Mouse (Mus musculus) midbrain, embryonic 14.5 days (tissue): ENCODE results near the gene Rnasel. TPM values are rescaled to one million over a fixed set of nuclear protein-coding genes. Genes with fewer than 3 reads are reported as not detected.
A peak's percentile ranks its signal among the peaks of the same experiment; 100 is the strongest.

Experiments used
- ATAC-seq: fragments of 200-750 bp; cut with Nextera tagmentation; 2 replicates; pipeline ENCODE4 v1.8.0; 2017; ENCODE audit warnings: moderate number of reproducible peaks, moderate library complexity; ENCODE audit not compliant: low FRiP score, low TSS enrichment
- DNase-seq: peaks from one replicate; pipeline ENCODE4 v3.0.0-alpha.2; 2015
- H3K27ac ChIP-seq: fragments of 300-500 bp; sonication (generic); replicated peaks from 2 replicates; pipeline ENCODE4 v1.5.1; 2014; ENCODE audit warnings: mild to moderate bottlenecking, low read depth, low read length, moderate library complexity
- H3K27me3 ChIP-seq: fragments of 300-500 bp; sonication (generic); 2 replicates; pipeline ENCODE4 v1.6.1; 2014; ENCODE audit warnings: low read length, control low read depth, mixed read lengths; ENCODE audit not compliant: control insufficient read depth, insufficient read depth
- H3K36me3 ChIP-seq: fragments of 300-500 bp; sonication (generic); 2 replicates; pipeline ENCODE4 v1.6.1; 2014; ENCODE audit warnings: low read length, control low read depth; ENCODE audit not compliant: control insufficient read depth, insufficient read depth
- H3K4me1 ChIP-seq: fragments of 300-500 bp; sonication (generic); 2 replicates; pipeline ENCODE4 v1.6.1; 2014; ENCODE audit warnings: mild to moderate bottlenecking, antibody characterized with exemption, low read length, control low read depth; ENCODE audit not compliant: control insufficient read depth, insufficient read depth
- H3K4me2 ChIP-seq: fragments of 300-500 bp; sonication (generic); 2 replicates; pipeline ENCODE4 v1.6.1; 2014; ENCODE audit warnings: mild to moderate bottlenecking, low read length, moderate library complexity
- H3K4me3 ChIP-seq: fragments of 300-500 bp; sonication (generic); replicated peaks from 2 replicates; pipeline ENCODE4 v1.5.1; 2014; ENCODE audit warnings: low read depth, low read length
- H3K9ac ChIP-seq: fragments of 300-500 bp; sonication (generic); replicated peaks from 2 replicates; pipeline ENCODE4 v1.6.1; 2014; ENCODE audit warnings: mild to moderate bottlenecking, low read length, moderate library complexity
- H3K9me3 ChIP-seq: fragments of 300-500 bp; sonication (generic); 2 replicates; pipeline ENCODE4 v1.6.1; 2016; ENCODE audit warnings: low read length, control low read depth, mixed read lengths; ENCODE audit not compliant: control insufficient read depth
- WGBS: fragments of 180-500 bp; shearing (Covaris S2); extraction: QIAGEN DNeasy Blood & Tissue Kit; methylation state at CpG from one replicate; pipeline ENCODE4 v1.1.7; 2014; 5-methylcytosine and 5-hydroxymethylcytosine counted together
- polyA plus RNA-seq: library from polyadenylated mRNA; unstranded; fragments of >200 nt; fragmentation: Nextera tagmentation; extraction: Ambion mirVana; gene quantifications from 2 replicates; pipeline ENCODE4 v1.2.1, GENCODE M21; 2014

The Rnasel gene
- polyA plus RNA-seq, 1 experiment from 2014 or later: 55.6 TPM

GRCm38 (mm10) chr1:153750054-153750453 lies 828 bp downstream of the Rnasel start:
- Histone ChIP-seq H3K4me3 (peak overlapping the region; percentile 46), H3K36me3 (peaks cover 13% of the 10 kb centered on the region; the same call in 1 of the 2 replicates), H3K9ac (peak overlapping the region; percentile 79), H3K4me2 (peak overlapping the region; percentile 70), H3K4me1 (peaks cover 31% of the 10 kb centered on the region), H3K9me3 (no peaks in the 10 kb centered on the region), H3K27me3 (no peaks in the 10 kb centered on the region), H3K27ac (peak overlapping the region; percentile 87)
- DNase-seq: peak; percentile 54
- WGBS: 33% methylated on average over 6 of the region's 6 CpGs
- no peak for ATAC-seq

- ATAC-seq (no peak), DNase-seq (no peak)
- Histone ChIP-seq H3K9ac (peak overlapping the region; percentile 38; the same call in 1 of the 2 replicates), H3K4me2 (peak overlapping the region; percentile 43), H3K9me3 (no peaks in the 10 kb centered on the region), H3K27ac (peak overlapping the region; percentile 16; the same call in 1 of the 2 replicates), H3K36me3 (peaks cover 26% of the 10 kb centered on the region; the same call in 1 of the 2 replicates), H3K4me1 (peaks cover 31% of the 10 kb centered on the region), H3K4me3 (no peak overlapping the region), H3K27me3 (no peaks in the 10 kb centered on the region)
- WGBS: 53% methylated on average over 13 of the region's 13 CpGs
Observed at GRCm38 (mm10) chr1:153751763-153752301, 2.6 kb downstream of the Rnasel start.

GRCm38 (mm10) chr1:153752521-153752920 lies 3.3 kb downstream of the Rnasel start:
- H3K9me3 ChIP-seq: no peaks in the 10 kb centered on the region
- ATAC-seq (no peak), DNase-seq (no peak)
- no peaks in the 10 kb centered on the region for H3K27me3 ChIP-seq
- H3K4me3 ChIP-seq: no peak overlapping the region
- H3K9ac ChIP-seq: peak overlapping the region; percentile 38; the same call in 1 of the 2 replicates
- peak overlapping the region; percentile 43 for H3K4me2 ChIP-seq
- H3K36me3 ChIP-seq: peaks cover 26% of the 10 kb centered on the region; the same call in 1 of the 2 replicates
- H3K4me1 ChIP-seq: peaks cover 31% of the 10 kb centered on the region
- H3K27ac ChIP-seq: 0 out of 2 replicates have a peak overlapping the region, but pooled peaks have one; percentile 16
- WGBS: 93% methylated on average over 6 of the region's 6 CpGs

GRCm38 (mm10) chr1:153753725-153754464 lies 4.7 kb downstream of the Rnasel start:
- Histone ChIP-seq H3K9me3 (no peaks in the 10 kb centered on the region), H3K9ac (no peak overlapping the region), H3K36me3 (peaks cover 33% of the 10 kb centered on the region), H3K27me3 (no peaks in the 10 kb centered on the region), H3K4me2 (no peak overlapping the region), H3K27ac (no peak overlapping the region), H3K4me1 (peaks cover 25% of the 10 kb centered on the region), H3K4me3 (no peak overlapping the region)
- DNase-seq (no peak), ATAC-seq (no peak)
- 76% methylated on average over 25 of the region's 25 CpGs for WGBS

GRCm38 (mm10) chr1:153764136-153764535 lies 14.9 kb downstream of the Rnasel start:
- WGBS: 93% methylated on average over 11 of the region's 11 CpGs
- no peak overlapping the region for H3K4me3 ChIP-seq
- no peak for ATAC-seq

GRCm38 (mm10) chr1:153766298-153766697 lies 17.1 kb downstream of the Rnasel start:
- Histone ChIP-seq H3K4me1 (no peaks in the 10 kb centered on the region), H3K4me3 (no peak overlapping the region), H3K27me3 (no peaks in the 10 kb centered on the region), H3K27ac (no peak overlapping the region), H3K4me2 (no peak overlapping the region), H3K36me3 (peaks cover 16% of the 10 kb centered on the region), H3K9ac (no peak overlapping the region), H3K9me3 (no peaks in the 10 kb centered on the region)
- ATAC-seq: no peak
- WGBS: 38% methylated on average over 8 of the region's 8 CpGs
- no peak for DNase-seq

More at GRCm38 (mm10) chr1:153764136-153764535, 14.9 kb downstream of the Rnasel start:
- Histone ChIP-seq H3K36me3 (peaks cover 37% of the 10 kb centered on the region), H3K4me1 (no peaks in the 10 kb centered on the region), H3K9ac (no peak overlapping the region), H3K4me2 (no peak overlapping the region), H3K27ac (no peak overlapping the region), H3K9me3 (no peaks in the 10 kb centered on the region), H3K27me3 (no peaks in the 10 kb centered on the region)
- no peak for DNase-seq

GRCm38 (mm10) chr1:153767281-153767680 lies 18.1 kb downstream of the Rnasel start:
- peaks cover 7% of the 10 kb centered on the region; the same call in 1 of the 2 replicates for H3K36me3 ChIP-seq
- H3K4me3 ChIP-seq: no peak overlapping the region
- 90% methylated on average over 1 of the region's 1 CpGs for WGBS
- ATAC-seq (no peak), DNase-seq (no peak)
- no peak overlapping the region for H3K4me2 ChIP-seq
- H3K27me3 ChIP-seq: no peaks in the 10 kb centered on the region
- H3K4me1 ChIP-seq: no peaks in the 10 kb centered on the region
- no peak overlapping the region for H3K9ac ChIP-seq
- H3K27ac ChIP-seq: no peak overlapping the region
- no peaks in the 10 kb centered on the region for H3K9me3 ChIP-seq

- Histone ChIP-seq H3K4me2 (no peak overlapping the region), H3K36me3 (no peaks in the 10 kb centered on the region), H3K4me3 (no peak overlapping the region), H3K4me1 (no peaks in the 10 kb centered on the region), H3K27me3 (no peaks in the 10 kb centered on the region), H3K9ac (no peak overlapping the region), H3K27ac (no peak overlapping the region), H3K9me3 (no peaks in the 10 kb centered on the region)
- DNase-seq (no peak), ATAC-seq (no peak)
- WGBS: 89% methylated on average over 5 of the region's 5 CpGs
Observed at GRCm38 (mm10) chr1:153768465-153768864, 19.2 kb downstream of the Rnasel start.
